Mouse (Mus musculus) retina, postnatal 7 days (tissue): ENCODE data around the gene Suclg2.

ENCODE experiments used
- DNase-seq: peaks from one replicate; pipeline ENCODE4 v3.0.0-alpha.2; 2012; ENCODE audit warnings: low read depth, low spot score

Gene Suclg2

DNA sequence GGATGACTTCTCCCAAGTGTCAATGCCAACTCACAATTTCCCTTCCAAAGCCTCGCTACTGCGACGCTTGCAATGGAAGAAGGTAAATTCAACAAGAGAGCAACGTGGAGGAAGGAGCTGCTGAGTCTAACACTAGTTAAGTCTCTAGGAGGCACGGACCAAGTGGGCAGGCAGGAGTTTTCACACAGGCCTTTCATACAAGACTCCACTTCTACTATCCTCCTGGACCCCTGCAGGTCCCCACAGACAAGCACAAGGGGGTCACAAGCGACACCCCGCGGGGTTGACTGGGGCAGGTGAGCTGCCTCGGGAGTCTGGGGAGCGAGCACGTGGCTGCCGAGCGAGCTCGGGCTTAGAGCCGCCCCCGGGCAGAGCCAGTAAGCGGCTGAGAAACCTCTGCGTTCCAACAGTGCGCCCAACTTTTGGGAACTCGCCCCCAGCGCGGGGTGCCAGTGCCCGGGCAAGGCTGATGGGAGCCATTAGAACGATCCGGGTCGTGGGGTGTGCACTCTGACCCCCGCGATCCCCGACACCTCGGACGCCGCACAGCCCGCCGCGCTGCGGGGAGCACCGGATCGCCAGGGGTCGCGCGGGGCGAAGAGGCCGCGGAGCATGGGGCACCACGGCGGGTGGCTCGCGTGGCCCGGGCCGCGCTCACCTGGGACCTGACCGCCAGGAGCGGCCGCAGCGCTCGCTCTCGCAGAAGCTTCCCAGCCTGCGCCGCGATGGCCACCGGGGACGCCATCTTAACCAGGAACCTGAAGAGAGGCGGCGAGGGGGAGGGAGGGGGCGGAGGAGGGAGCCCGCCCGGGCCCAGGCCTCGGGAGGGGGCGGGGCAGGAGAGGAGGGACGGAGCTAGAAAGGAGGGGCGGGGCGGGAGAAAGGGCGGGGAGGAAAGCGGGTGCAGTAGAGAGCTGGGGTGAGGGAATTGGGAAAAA lies at the start of gene Suclg2:
TSS of gene Suclg2 (minus strand) at position 770 of the 938 bp plus-strand sequence.
- peak; percentile 52 for DNase-seq

DNA sequence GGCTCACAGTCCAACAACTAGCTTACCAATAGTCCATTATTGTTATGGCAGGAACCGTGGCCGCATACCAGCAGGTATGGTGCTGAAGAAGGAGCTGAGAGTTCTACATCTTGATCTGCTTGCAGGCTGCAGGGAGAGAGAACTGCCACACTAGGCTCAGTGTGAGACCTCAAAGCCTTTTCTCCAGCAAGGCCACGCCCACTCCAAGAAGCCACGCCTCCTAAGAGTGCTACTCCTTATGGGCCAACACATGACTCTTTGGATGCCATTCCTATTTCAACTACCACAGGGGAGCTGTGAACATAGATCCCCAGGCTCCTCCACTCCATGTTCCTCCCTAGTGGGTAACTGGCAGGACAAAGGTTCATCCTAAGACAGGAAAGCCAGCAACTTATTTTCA lies 48.0 kb upstream of the Suclg2 start:
- DNase-seq = no peak

DNA sequence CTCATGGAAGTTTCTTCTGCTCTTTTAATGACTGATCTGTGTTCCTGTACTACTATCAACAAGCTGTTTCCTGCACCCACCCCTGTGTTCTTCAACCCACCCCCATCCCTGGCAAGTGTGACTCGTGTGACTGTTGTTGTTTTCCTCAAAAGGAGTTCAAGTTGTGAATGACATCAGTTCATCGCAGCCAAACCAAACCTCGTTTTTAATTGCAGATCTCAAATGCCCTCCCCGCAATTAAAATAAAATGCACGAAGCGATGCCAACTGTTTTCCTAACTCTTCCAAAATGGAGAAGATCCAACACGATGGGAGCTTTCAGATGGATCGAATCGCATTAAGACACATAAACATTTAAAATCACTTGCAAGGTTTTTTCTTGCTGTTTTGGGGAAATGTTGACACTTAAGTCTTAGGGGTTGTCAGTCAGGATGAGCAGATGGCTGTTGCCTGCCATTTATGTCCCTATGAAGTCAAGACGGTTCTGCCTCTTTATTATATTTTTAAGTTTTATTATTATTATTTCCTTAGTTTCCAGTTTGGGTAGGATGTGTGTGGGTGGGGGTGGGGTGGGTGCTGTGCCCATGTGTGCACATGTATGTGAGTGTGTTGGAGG lies 41.1 kb upstream of the Suclg2 start:
- DNase-seq = no peak

DNA sequence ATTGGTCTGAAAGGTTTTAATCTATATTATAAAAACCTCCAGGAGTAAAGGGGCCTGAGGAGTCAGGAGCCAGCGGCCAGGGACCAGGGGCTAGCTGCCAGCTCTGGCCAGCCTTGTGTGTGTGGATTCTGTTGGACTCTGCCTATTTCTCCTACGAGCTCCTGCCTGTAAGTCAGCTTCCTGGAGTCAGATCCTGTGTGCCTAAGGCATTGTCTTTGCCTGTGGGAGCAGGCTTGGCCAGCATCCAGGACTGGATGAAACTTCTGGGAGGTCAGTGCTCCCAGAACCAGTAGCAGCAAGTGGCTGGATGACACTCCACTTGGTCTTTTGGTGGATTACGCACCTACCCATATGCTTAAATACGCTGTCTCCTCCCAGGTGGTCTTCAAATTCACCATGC lies 23.8 kb upstream of the Suclg2 start:
- no peak for DNase-seq

DNA sequence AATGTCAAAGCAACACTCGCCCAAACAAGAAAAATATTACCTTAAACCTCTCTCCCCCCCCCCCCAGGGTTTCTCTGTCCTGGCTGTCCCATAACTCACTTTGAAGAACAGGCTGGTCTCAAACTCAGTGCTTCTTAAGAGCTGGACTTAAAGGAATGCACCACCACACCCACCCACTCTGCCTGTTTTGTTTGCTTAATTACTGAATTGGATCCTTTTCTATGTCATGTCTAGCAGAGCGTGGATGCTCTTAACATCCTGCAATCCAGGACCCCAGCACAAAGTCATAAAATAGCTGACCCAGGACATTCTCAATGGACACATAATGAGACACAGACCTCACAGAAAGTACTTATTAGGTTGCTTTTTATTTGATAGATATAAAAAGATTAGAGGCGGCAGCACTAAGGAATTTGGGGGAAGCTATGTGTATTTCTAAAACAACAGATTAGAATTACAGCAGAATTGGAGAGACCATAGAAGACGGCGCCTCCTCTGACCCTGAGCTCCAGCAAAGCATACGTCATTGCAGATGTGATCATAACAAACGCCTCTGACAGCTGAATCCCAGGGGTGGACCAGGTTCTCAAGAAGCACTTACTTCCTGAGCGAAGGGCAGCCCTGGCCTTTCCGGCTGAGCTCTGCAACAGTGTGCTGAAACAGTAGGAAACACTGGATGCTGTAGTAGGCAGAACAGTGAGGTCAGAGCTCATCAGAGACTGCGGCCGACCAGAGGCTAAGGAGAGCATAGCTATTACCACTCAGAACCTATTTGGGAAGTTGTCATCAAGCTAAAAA lies 13.2 kb upstream of the Suclg2 start:
- DNase-seq = no peak

DNA sequence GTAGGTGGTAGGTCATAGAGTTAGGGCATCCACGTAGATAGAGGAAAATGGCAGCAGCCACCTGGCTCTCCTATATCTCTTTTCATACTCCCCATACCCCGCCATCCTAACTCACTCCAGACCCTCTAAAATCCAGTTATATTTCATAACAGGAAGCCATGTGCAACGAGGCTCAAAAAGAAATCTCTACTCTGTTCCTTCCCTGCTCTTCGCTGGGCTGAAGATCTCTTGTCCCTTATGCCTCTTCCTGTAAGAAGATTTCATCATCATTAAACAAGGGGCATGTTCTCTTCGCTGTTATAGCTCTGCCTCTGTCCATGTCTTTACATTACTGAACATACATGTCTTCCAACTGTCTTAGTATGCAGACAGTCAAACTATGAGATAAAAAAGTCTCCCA lies 10.8 kb upstream of the Suclg2 start:
- DNase-seq = no peak

DNA sequence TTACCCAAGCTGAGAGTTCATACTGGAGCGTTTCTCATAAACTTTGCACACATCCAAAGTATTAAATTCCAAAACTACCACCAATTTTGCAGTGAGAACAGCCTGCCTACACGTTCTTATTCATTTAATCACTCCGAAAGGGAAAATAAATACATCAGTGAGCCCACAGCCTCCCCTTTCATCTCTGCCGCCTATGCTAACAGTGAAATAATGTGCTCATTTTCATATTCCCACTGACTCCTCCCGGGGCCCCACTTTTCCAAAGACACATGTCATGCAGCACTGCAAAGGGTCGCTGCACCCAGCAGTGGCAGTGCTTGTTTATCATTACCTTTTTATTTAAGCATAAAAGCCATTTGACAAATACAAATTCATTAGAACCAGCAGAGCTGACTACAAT lies 6.7 kb upstream of the Suclg2 start:
- no peak for DNase-seq

DNA sequence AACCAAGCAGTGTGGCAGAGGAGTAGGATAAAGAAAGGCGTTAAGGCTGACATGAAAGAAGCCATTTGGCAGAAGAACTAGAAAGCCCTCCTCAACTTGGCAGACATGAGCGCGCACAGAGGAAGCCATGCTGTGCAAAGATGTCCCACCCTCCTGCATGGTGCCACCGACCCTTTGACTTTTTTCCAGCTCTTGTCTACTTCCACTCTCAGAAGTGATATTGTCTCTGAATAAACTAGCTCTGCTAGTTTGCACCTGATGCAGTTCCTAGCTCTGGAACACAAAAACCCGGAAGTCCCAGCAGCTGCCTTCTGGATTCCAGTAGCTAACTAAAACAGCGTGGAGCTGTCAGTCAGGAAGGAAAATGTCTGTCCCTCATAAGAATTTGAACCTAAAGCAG lies 4.8 kb upstream of the Suclg2 start:
- no peak for DNase-seq

DNA sequence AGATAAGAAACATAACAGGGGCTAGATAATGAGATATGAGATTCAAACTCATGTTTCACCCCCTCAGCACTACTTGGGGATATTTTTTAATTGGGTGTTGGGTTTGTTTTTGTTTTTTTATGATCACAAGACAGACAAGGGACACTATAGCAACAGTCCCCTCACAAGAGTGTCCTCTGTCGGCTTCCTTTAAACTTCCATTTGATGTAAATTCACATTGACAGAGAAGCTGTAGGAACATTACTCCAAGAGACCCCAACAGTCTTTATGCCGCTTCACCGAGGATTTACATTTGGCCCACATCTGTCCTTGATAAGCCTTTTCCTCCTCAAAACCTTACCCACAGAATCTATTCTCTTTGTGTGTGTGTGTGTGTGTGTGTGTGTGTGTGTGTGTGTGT lies 1.2 kb upstream of the Suclg2 start:
- DNase-seq = no peak

DNA sequence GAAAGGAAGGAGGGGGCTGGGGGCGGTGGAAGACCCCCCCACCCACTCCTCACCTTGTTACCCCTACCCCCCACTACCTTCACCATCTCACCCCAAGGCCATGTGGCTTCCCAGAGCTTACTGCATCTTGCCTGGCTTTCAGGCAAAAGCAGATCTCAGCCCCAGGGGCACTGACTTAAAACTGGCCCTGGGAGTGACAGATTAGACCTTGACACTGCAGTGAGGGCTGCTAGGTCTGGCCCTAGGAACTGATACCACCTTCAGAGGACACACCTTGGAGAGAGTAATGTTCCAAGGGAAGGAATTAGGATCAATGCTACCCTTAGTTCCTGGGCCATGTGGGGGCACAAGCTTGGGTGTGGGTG lies 351 bp upstream of the Suclg2 start:
- no peak for DNase-seq

DNA sequence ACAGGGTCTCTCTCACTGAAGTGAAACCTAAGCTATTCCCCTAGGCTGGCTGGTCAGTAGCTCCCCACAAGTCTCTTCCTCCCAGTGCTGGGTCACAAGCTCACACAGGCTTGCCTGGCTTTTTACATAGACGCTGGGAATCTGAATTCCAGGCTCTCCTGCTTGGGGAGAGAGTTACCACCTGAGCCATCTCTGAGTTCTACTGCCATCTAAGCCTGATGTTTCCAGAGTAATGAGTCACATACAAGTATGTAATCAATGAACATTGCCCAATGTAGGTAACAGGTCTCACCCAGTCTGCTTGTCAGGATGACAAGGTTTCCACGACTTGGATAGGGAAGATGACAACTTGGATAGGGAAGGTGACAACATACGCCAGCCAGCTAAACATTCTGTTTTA lies 1.5 kb downstream of the Suclg2 start:
- DNase-seq = no peak

DNA sequence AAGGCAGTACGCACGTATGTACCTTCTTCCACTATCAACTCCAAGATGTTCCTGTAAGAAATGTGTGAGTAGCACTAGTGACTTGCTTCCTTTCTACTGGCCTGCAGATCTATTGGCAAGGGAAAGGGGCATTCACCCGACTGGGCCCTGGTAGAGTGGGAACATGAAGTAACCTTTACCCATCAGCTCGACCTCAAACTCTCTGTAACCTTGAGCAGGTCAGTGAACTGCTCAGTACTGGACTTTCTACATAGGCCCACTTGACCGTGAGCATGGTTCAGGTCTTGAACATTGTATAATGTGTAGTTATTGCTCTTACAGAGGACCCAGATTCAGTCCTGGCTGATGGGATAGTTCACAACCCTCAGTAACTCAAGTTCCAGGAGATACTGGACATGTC lies 2.1 kb downstream of the Suclg2 start:
- DNase-seq = no peak

DNA sequence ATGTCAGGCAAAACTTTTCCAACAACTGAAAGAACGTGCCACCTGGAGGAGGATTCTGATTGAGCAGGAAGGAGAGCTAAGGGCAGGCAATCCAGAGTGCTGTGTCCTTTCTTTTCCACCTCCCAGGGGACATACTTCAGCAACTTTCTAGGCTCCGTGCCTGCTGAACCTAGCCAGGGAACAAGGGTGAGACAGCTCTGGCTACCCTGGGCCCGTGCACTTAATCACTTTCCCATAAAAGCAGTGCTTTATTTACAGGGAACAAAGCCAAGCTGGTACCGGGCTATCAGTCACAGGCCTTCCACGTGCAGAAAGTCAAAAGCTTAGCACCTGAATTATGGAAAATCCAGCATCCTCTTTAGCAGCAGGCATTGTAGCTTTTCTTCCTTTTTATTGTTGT lies 5.4 kb downstream of the Suclg2 start:
- no peak for DNase-seq

DNA sequence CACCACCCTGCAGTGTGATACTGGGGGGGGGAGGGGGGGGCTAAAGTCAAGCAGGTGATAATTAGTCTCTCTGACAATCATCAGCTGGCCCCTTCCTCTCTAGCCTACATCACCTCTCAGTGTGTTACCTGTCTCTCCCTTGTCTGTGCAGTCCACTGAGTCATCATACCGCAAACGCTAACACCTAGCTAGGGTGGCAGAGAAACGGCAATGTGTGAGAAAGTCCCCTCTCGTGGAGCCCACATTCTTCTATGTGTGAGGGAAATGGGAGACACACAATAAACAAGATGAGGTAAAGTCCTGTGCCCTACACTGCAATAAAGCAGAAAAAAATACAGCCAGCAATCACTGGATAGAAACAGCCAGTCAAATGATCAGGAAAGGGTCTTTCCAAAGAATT lies 6.5 kb downstream of the Suclg2 start:
- no peak for DNase-seq

DNA sequence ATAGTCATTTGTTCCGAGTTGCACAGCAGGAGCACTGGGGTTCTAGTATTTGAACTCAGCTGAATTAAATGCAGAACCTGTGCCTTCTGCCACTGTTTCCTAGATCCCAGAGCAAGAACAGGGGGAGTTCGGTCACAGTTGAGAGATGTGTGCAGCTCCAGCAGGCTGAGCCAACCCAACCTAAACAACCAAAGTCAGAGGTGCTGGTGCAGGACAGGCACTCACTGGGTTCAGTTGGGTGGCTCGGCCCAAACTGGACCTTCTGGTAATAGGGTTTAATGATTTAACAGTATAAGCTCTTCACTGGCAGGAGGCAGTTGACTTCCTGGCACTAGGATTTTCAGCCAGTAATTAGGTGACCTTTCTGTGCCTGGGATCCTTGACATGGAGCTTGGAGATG lies 6.9 kb downstream of the Suclg2 start:
- DNase-seq = no peak

DNA sequence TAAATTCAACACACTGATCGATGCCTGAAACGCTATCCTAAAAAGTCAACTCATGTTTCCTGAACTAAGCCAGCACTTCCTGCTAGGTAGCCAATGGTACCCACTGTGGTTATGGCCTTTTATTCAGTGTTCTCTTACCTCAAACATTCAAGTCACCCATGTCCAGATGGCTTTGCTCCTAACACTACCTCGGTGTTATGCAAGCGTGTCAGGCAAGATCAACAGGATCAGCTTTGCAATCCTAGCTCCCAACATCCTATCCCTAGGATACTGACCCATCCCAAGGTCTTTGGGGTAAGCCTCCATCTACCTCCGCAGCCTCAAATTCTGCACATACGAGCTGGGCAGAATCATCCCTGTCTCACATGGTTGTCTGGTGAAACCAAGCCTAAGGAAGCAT lies 7.7 kb downstream of the Suclg2 start:
- no peak for DNase-seq

DNA sequence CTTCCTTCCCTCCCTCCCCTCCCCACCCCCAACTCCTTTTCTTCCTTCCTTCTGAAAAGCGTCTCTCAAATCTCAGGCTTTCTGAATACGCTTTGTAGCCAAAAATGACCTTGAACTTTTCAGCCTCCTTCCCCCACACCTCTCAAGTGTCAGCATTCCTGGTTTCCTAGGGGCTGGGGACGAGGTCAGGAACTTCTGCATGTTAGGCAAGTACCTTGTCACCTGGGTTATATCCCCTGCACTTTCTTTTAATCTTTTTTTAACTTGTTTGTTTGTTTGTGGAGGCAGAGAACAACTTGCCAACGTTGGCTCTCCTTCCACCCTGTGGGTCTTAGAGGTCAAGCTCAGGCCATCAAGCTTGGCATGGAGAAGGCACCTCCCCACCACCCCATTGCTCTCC lies 9.1 kb downstream of the Suclg2 start:
- no peak for DNase-seq

DNA sequence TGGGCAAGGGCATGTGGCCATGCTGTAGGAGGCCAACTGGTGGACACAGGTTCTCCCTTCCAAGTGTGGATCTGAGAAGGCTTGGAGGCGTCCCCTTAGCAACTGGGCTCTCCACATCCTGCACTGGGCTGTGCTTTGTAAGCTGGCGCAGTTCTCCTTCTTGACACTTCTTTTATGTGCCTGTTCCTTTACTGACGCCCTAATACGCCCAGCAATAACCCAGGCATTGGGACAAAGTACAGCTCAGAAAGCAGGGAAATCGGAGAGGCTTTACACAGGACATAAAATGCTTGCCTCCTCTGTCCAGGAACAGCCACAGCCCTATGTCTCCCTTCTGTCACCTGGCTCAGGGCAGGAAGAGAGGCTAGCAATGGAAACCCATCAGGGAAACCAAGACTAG lies 9.5 kb downstream of the Suclg2 start:
- no peak for DNase-seq

DNA sequence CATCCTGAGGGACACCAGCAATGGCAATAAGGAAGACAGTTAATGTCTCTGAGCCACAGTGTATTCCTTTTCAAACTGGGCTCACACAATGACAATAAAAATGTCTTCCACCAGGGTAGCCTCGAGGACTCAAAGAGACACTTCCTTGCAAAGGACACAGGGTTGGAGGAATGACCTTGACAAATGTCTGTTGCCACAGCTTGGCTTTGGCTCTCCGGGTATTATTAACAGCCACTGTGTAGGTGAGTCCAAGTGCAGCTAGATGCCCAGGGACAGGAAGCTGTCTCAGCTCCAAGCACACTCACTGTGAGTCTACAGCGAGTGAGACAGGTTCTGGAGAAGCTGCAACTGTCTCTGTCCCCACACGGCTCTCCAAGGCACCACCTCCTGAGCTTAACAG lies 14.0 kb downstream of the Suclg2 start:
- no peak for DNase-seq

DNA sequence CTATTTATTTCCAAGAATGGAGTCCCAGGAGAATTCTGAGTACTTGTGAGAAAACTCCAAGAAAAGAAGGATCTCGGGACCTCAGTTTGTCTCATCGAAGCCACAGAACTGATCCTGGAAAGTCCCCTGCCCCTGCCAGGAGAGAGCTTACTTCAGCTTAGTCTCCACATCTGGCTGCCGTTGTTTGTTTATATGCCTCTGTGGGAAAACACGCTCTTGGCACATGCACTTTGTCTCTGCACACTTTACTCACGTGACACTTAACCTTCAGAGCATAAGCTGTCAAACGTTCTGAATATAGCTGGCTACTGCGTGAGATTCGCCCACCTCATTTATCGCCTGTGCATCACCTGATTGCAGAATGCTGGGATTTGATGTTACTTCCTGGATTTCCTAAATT lies 16.4 kb downstream of the Suclg2 start:
- DNase-seq = no peak

DNA sequence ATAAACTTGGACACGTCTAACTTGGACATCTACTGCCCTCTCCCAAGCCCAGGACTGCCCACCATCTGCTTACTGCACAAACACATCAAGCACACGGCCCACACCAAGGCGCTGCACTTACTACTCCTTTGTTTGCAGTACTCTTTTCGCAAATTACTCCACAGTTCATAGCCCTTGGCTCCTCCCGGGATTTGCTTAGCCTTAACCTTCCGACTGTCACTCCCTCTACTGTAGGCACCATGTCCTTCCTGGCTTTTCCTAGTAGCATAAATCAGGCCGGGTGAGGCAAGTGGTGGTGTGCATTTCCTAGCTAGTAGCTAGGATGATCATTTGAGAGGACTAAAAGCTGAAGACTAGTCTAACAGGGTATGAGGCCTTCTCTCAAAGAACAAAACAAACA lies 16.8 kb downstream of the Suclg2 start:
- DNase-seq = no peak

DNA sequence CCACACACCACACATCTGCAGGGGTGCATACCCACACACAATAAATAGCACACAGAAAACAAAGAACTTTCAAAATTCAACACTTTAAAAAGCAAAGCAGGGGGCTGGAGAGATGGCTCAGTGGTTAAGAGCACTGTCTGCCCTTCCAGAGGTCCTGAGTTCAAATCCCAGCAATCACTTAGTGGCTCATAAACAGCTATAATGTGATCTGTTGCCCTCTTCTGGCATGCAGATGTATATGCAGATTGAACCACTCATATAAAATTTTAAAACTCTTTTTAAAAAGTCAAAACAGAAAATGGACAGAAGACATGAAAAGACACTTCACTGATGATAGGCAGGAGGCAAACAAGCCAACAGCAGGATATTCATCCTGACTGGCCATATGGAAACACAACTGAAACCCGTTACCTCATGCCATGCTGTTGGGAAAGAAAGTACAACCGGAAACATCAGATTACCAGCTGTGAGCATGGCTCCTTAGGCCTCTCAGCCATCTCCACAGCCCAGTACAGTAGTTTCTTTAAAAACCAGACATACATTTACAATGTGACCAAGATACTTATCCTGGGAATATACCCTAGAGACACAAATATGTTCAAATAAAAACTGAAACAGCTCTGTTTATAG lies 17.5 kb downstream of the Suclg2 start:
- no peak for DNase-seq
